25 mouse cellular contexts compared by ENCODE assay signal in genomic region chr11:101931978-101932377, GRCm38 (mm10). TPM values are rescaled to one million over a fixed set of nuclear protein-coding genes. Genes with fewer than 3 reads are reported as not detected.
DNase-seq lines count a peak whose midpoint lies in the region; ATAC-seq and TF ChIP-seq lines count a peak whose summit lies in the region.
"Had no signal": no experiment of that assay in that cellular context is flagged by ENCODE, and none has a peak within 500 bp of the region (broad histone marks: within the 10 kb centered on the region; RNA-seq: fewer than 3 reads in every experiment).

No protein-coding gene starts in this region.

- H3K79me2 ChIP-seq in liver, adult 2 months (ENCODE audit: control insufficient read depth, insufficient read depth, low read length), result no peaks in the 10 kb centered on the region

- no peak for DNase-seq in heart, adult 11 months
- DNase-seq in liver, adult 2 months (ENCODE audit: extremely low read depth, low read depth, low spot score), result no peak
- no peak for DNase-seq in liver
- DNase-seq in ES-CJ7 (ENCODE audit: low read depth, low spot score), result peak; percentile 28
- DNase-seq in ZHBTc4 (ENCODE audit: low read depth, low spot score), result peak; percentile 58
- no peak for DNase-seq in gastrocnemius, postnatal 36 days
- DNase-seq in urinary bladder, postnatal 4 days (ENCODE audit: low spot score in 2 of 2), result no peak
- DNase-seq: adrenal gland, adult 2 months; adrenal gland, postnatal 25 days; cerebellum, adult 2 months; cerebellum, postnatal 10 days; forebrain, postnatal 0 days; gastrocnemius, adult 2 months; gastrocnemius, postnatal 25 days; kidney, adult 18-20 months had no signal

- ATAC-seq in heart, embryonic 13.5 days (ENCODE audit: extremely low read depth, insufficient number of reproducible peaks, low FRiP score, low TSS enrichment), result no peak
- ATAC-seq: forebrain, embryonic 13.5 days; forebrain, postnatal 0 days; hindbrain, postnatal 0 days had no signal

- H3K36me3 ChIP-seq in heart, embryonic 13.5 days, result no peaks in the 10 kb centered on the region
- H3K36me3 ChIP-seq in liver, adult 2 months (ENCODE audit: control insufficient read depth, insufficient read depth, low read length), result no peaks in the 10 kb centered on the region
- H3K36me3 ChIP-seq: embryonic facial prominence, embryonic 10.5 days; hindbrain, embryonic 13.5 days had no signal

- WGBS in heart, embryonic 13.5 days, result 31% methylated on average over 4 of the region's 4 CpGs
- WGBS in liver, adult 2 months, result 60% methylated on average over 4 of the region's 4 CpGs

- 0 out of 2 replicates have a peak, but pooled peaks cover 4% of the 10 kb centered on the region for H3K27me3 ChIP-seq in heart, embryonic 13.5 days (replicated peaks)
- H3K27me3 ChIP-seq in liver, adult 2 months (ENCODE audit: control insufficient read depth, insufficient read depth, low read length), result no peaks in the 10 kb centered on the region

- no peaks in the 10 kb centered on the region for H3K9me3 ChIP-seq in heart, embryonic 13.5 days
- H3K9me3 ChIP-seq: embryonic facial prominence, embryonic 10.5 days; forebrain, embryonic 13.5 days; hindbrain, embryonic 13.5 days had no signal

- TF ChIP-seq POLR2A in liver, adult 2 months (IDR thresholded peaks at IDR 0.05; ENCODE audit: extremely low read depth, insufficient read depth, low read length), result no peak

- peaks cover 28% of the 10 kb centered on the region for H3K4me1 ChIP-seq in heart, embryonic 13.5 days
- peaks cover 6% of the 10 kb centered on the region for H3K4me1 ChIP-seq in liver, adult 2 months (ENCODE audit: control insufficient read depth, insufficient read depth, low read length)

- no peak overlapping the region for H3K4me3 ChIP-seq in heart, embryonic 13.5 days
- H3K4me3 ChIP-seq in liver, adult 2 months (ENCODE audit: insufficient read depth, low read depth, low read length), result no peak overlapping the region
- H3K4me3 ChIP-seq: embryonic facial prominence, embryonic 10.5 days; forebrain, embryonic 13.5 days; gastrocnemius, adult 2 months; hindbrain, embryonic 13.5 days had no signal

- H3K27ac ChIP-seq in heart, embryonic 13.5 days (replicated peaks), result peak overlapping the region; percentile 13
- 0 out of 2 replicates have a peak overlapping the region, but pooled peaks have one; percentile 1 for H3K27ac ChIP-seq in liver, adult 2 months (replicated peaks; ENCODE audit: insufficient read depth, low read depth, low read length)
- H3K27ac ChIP-seq: embryonic facial prominence, embryonic 10.5 days; forebrain, embryonic 13.5 days; gastrocnemius, adult 2 months; hindbrain, embryonic 13.5 days; hindbrain, postnatal 0 days had no signal

- H3K9ac ChIP-seq in heart, embryonic 13.5 days, result no peak overlapping the region
- no peak overlapping the region for H3K9ac ChIP-seq in liver, adult 2 months (ENCODE audit: low read depth, low read length)
- H3K9ac ChIP-seq: forebrain, embryonic 13.5 days; forebrain, postnatal 0 days; hindbrain, embryonic 13.5 days had no signal

- TF ChIP-seq CTCF in liver, adult 2 months (IDR thresholded peaks at IDR 0.05; ENCODE audit: low read depth, low read length), result no peak

- intact Hi-C loops in gastrocnemius, postnatal 36 days (cut with DNase I), result no loop called here

- H3K4me2 ChIP-seq in heart, embryonic 13.5 days, result no peak overlapping the region
- H3K4me2 ChIP-seq: forebrain, embryonic 13.5 days; hindbrain, embryonic 13.5 days had no signal

RNA-seq across cellular contexts. Expression of gene Sost, which starts 34.8 kb away (rescaled TPM):
- 0.87 and 1.8 TPM in 2 replicates for polyA plus RNA-seq in heart, embryonic 13.5 days (2015; fragmentation: Nextera tagmentation; extraction: Ambion mirVana)
- total RNA-seq in liver, adult 2 months (2014; rRNA removed), result not detected in 2 replicates
- 0.04 and 0.10 TPM in 2 replicates for polyA plus RNA-seq in liver, adult 2 months (2012; rRNA removed)
- total RNA-seq in gastrocnemius, postnatal 36 days (2021), result not detected
- total RNA-seq: adrenal gland, adult 2 months; adrenal gland, postnatal 25 days; forebrain, postnatal 0 days; gastrocnemius, adult 2 months; gastrocnemius, postnatal 25 days; hematopoietic stem cell, adult 5-6 weeks; hindbrain, postnatal 0 days; MEL had no signal
- polyA plus RNA-seq: embryonic facial prominence, embryonic 14.5 days; forebrain, embryonic 13.5 days; forebrain, postnatal 0 days; intestine, embryonic 14.5 days had no signal

RNA-seq across cellular contexts. Expression of gene Meox1, which starts 37.8 kb away (rescaled TPM):
- polyA plus RNA-seq in heart, embryonic 13.5 days (2015; fragmentation: Nextera tagmentation; extraction: Ambion mirVana), result 15.6 and 19.4 TPM in 2 replicates
- total RNA-seq in liver, adult 2 months (2014; rRNA removed), result 0.07 TPM in 1 of 2 replicates, not detected in the other
- 0.05 TPM in 1 of 2 replicates, not detected in the other for polyA plus RNA-seq in liver, adult 2 months (2012; rRNA removed)
- 1 to 10 TPM; 3.1 to 3.5 TPM for total RNA-seq in gastrocnemius, postnatal 36 days (2021)
- total RNA-seq: hematopoietic stem cell, adult 5-6 weeks; MEL had no signal

RNA-seq across cellular contexts. Expression of gene Cfap97d1, which starts 52.1 kb away (rescaled TPM):
- polyA plus RNA-seq in heart, embryonic 13.5 days (2015; fragmentation: Nextera tagmentation; extraction: Ambion mirVana), result not detected in 2 replicates
- not detected in 2 replicates for total RNA-seq in liver, adult 2 months (2014; rRNA removed)
- not detected in 2 replicates for polyA plus RNA-seq in liver, adult 2 months (2012; rRNA removed)
- not detected for total RNA-seq in gastrocnemius, postnatal 36 days (2021)
- total RNA-seq: adrenal gland, adult 2 months; adrenal gland, postnatal 25 days; forebrain, postnatal 0 days; gastrocnemius, adult 2 months; gastrocnemius, postnatal 25 days; hematopoietic stem cell, adult 5-6 weeks; hindbrain, postnatal 0 days; MEL had no signal
- polyA plus RNA-seq: adrenal gland, adult 2 months; cerebellum, adult 2 months; embryonic facial prominence, embryonic 10.5 days; embryonic facial prominence, embryonic 14.5 days; forebrain, embryonic 13.5 days; forebrain, postnatal 0 days; heart, embryonic 14.5 days; hindbrain, embryonic 13.5 days; hindbrain, postnatal 0 days; intestine, embryonic 14.5 days had no signal

RNA-seq across cellular contexts. Expression of gene Dusp3, which starts 54.8 kb away (rescaled TPM):
- polyA plus RNA-seq in heart, embryonic 13.5 days (2015; fragmentation: Nextera tagmentation; extraction: Ambion mirVana), result 50.3 and 53.6 TPM in 2 replicates
- 15.8 and 21.7 TPM in 2 replicates for total RNA-seq in liver, adult 2 months (2014; rRNA removed)
- 38.7 and 40.0 TPM in 2 replicates for polyA plus RNA-seq in liver, adult 2 months (2012; rRNA removed)
- 100 to 1,000 TPM; 126 to 167 TPM for total RNA-seq in gastrocnemius, postnatal 36 days (2021)

Comparison
In these comparisons a context has a peak if more than half of its experiments do, and no peak if none do; other contexts are left out.
1. DNase-seq: peak in ES-CJ7 (single experiment) and ZHBTc4 (single experiment); none in heart, adult 11 months (single experiment), liver, adult 2 months (single experiment), liver (single experiment), gastrocnemius, postnatal 36 days (0 of 2) and urinary bladder, postnatal 4 days (0 of 2).